Mouse (Mus musculus) bone marrow macrophage, adult 2 months (primary cell): ENCODE measurements around the gene Flt3l. TPM values are rescaled to one million over a fixed set of nuclear protein-coding genes. Genes with fewer than 3 reads are reported as not detected.
"Not testable (repeated sequence)": the region's sequence is repeated elsewhere in the genome, so short reads cannot be mapped to it uniquely, and the experiment has no call there.

Experiments used
- H3K27ac ChIP-seq: 2 replicates; pipeline ENCODE4 v1.5.1; 2012; ENCODE audit warnings: low read depth, low read length; ENCODE audit not compliant: insufficient read depth
- H3K4me1 ChIP-seq: 2 replicates; pipeline ENCODE4 v1.6.1; 2012; ENCODE audit warnings: low read length; ENCODE audit not compliant: control insufficient read depth, insufficient read depth
- H3K4me3 ChIP-seq: 2 replicates; pipeline ENCODE4 v1.5.1; 2012; ENCODE audit warnings: mild to moderate bottlenecking, low read length, moderate library complexity; ENCODE audit not compliant: insufficient read depth
- CTCF ChIP-seq: IDR thresholded peaks from 2 replicates; pipeline ENCODE4 v1.5.1; 2012; ENCODE audit warnings: low read depth, mild to moderate bottlenecking, low read length, moderate library complexity
- POLR2A ChIP-seq: IDR thresholded peaks from 2 replicates; pipeline ENCODE4 v1.6.1; 2012; ENCODE audit warnings: mild to moderate bottlenecking, low read depth, low read length, borderline replicate concordance
- polyA plus RNA-seq: library from polyadenylated mRNA; stranded (reverse); fragments of >200 nt; gene quantifications from 2 replicates; pipeline ENCODE4 v1.2.4, GENCODE M21; 2012; ENCODE audit not compliant: missing spikeins, insufficient read depth, insufficient read length

The Flt3l gene
- polyA plus RNA-seq, 1 experiment = 30.8 TPM

GRCm38 (mm10) chr7:45175929-45176328 lies 39.7 kb upstream of the Flt3l start:
- TF ChIP-seq POLR2A (no peak), CTCF (no peak)
- Histone ChIP-seq H3K4me1 (no peaks in the 10 kb centered on the region), H3K4me3 (no peak overlapping the region), H3K27ac (no peak overlapping the region)

DNA sequence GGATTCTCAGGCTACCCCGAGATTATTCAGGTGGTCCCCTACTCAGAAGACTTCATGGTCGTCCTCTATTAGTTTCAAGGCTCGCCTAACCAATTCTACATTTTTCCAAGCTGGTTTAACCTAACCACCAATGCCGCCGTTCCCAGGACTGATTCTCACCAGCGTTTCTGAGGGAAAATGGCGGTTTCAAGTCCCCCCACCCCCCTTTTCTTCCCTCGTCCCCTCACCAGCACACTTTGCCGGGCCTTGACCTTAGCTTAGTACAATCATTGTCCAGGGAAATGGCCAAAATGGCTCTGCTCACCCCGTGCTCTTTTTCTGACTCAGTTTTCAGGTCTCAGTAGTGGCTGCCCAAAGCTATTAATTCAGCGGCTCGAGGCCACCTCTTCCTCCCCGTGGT lies 39.2 kb upstream of the Flt3l start:
- no peaks in the 10 kb centered on the region for H3K4me1 ChIP-seq
- no peak overlapping the region for H3K27ac ChIP-seq
- TF ChIP-seq POLR2A = no peak
- no peak for TF ChIP-seq CTCF
- H3K4me3 ChIP-seq = no peak overlapping the region

GRCm38 (mm10) chr7:45174567-45175280 lies 38.5 kb upstream of the Flt3l start:
- H3K4me3 ChIP-seq = no peak overlapping the region
- TF ChIP-seq POLR2A (no peak), CTCF (no peak)
- no peaks in the 10 kb centered on the region for H3K4me1 ChIP-seq
- no peak overlapping the region for H3K27ac ChIP-seq

- H3K4me1 ChIP-seq, H3K27ac ChIP-seq, H3K4me3 ChIP-seq: not testable (repeated sequence)
Observed at GRCm38 (mm10) chr7:45173772-45174171, 37.5 kb upstream of the Flt3l start.

DNA sequence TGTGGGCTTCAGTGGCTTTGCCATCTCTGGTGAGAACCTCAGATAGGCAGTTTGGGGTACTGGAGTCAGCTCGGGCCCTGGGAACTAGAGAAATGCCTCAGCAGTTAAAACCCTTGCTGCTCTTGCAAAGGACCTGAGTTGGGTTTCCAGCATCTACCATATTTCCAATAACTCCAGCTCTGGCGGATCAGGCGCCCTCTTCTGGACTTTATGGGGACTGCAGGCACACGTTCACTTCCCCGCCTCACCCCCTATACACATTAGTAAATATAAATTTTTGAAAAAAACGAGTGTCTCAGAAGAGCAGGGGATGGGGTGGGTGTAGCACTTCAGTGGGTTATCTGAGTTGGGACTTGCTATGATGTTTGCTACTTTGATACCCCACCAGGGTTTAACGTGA lies 36.7 kb upstream of the Flt3l start:
- TF ChIP-seq POLR2A (no peak), CTCF (peak; percentile 36; the same call in 1 of the 2 replicates)
- H3K4me1 ChIP-seq = no peaks in the 10 kb centered on the region
- no peak overlapping the region for H3K27ac ChIP-seq
- H3K4me3 ChIP-seq = no peak overlapping the region

DNA sequence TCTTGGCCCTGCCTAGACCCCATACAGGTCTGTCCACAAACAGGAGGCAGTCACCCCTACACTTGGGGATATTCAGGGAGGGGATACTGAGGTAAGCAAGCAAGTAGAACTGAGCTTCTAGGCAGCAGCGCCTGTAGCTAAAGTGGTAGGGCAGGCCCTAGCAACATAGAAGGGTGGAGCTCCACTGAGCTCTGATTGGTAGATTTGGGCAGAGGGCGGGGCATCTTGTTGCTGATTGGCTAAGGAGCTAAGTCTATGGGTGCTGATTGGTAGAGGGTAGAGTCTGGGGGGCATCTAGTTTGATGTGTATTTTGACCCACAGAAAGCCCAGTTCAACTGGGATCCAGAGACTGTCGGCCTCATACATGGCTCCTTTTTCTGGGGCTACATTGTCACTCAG lies 33.3 kb upstream of the Flt3l start:
- no peak for TF ChIP-seq POLR2A
- no peak for TF ChIP-seq CTCF
- Histone ChIP-seq H3K4me3 (no peak overlapping the region), H3K4me1 (no peaks in the 10 kb centered on the region), H3K27ac (no peak overlapping the region)

GRCm38 (mm10) chr7:45168656-45169055 lies 32.4 kb upstream of the Flt3l start:
- Histone ChIP-seq H3K4me1 (no peaks in the 10 kb centered on the region), H3K4me3 (no peak overlapping the region), H3K27ac (no peak overlapping the region)
- TF ChIP-seq CTCF = no peak
- no peak for TF ChIP-seq POLR2A

GRCm38 (mm10) chr7:45167761-45168445 lies 31.7 kb upstream of the Flt3l start:
- no peaks in the 10 kb centered on the region for H3K4me1 ChIP-seq
- H3K27ac ChIP-seq = no peak overlapping the region
- H3K4me3 ChIP-seq = no peak overlapping the region
- TF ChIP-seq CTCF (no peak), POLR2A (no peak)

GRCm38 (mm10) chr7:45166950-45167401 lies 30.7 kb upstream of the Flt3l start:
- TF ChIP-seq POLR2A = no peak
- no peak for TF ChIP-seq CTCF
- Histone ChIP-seq H3K4me3 (no peak overlapping the region), H3K4me1 (no peaks in the 10 kb centered on the region), H3K27ac (no peak overlapping the region)

GRCm38 (mm10) chr7:45165701-45166100 lies 29.5 kb upstream of the Flt3l start:
- Histone ChIP-seq H3K27ac (no peak overlapping the region), H3K4me3 (no peak overlapping the region), H3K4me1 (no peaks in the 10 kb centered on the region)
- no peak for TF ChIP-seq CTCF
- TF ChIP-seq POLR2A = no peak

DNA sequence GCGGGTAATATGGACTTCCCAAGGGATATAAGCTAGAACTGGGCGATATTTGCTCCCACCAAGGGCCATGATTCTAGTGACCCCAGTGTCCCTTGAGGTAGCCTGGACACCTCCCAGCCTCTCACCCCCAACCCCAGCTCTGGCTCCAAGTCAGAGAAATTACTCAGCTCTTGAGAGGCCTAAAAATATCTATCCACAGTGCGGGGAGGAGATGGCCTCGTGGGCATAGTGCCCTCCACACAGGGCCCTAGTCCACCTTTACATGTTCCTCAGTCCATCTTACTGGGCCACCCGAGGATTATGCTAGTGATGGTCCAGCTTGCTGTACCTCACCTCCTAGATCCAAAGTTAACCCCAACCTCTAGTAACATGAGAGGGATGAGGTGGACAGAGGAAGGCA lies 28.6 kb upstream of the Flt3l start:
- Histone ChIP-seq H3K27ac (no peak overlapping the region), H3K4me3 (no peak overlapping the region), H3K4me1 (no peaks in the 10 kb centered on the region)
- no peak for TF ChIP-seq CTCF
- no peak for TF ChIP-seq POLR2A
